Mouse (Mus musculus) mammary gland, adult 2 months (tissue): ENCODE data around the gene Ube2z. TPM values are rescaled to one million over a fixed set of nuclear protein-coding genes. Genes with fewer than 3 reads are reported as not detected.

Source experiments
- polyA plus RNA-seq: library from polyadenylated mRNA; depleted of rRNA; stranded (reverse); fragments of >200 nt; gene quantifications from 2 replicates; pipeline ENCODE4 v1.2.3, GENCODE M21; 2012; ENCODE audit warnings: low replicate concordance; rRNA removed

Gene Ube2z
- polyA plus RNA-seq, result 27.0 and 40.6 TPM in 2 replicates

GRCm38 (mm10) chr11:96065215-96065911, at the start of gene Ube2z:
TSS of gene Ube2z (minus strand) at chr11:96065388.

DNA sequence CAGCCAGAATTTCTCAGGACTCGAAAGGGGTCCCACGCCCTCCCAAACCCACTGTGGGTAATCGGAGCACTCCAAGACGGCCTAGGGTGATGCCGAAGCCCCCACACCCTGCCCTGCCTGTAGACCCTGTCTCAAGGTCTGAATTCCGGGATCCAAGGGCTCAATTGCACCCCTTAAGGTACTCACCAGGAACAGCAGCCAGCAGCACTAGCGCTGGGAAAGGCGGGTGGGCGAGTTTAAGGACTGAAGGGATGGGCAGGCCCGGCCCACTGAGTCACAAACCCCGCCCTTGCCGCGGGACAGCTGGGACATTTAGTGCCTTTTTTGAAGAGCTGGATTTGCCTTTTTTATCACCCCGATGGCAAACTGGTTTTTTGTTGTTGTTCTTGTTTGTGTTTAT, 46.6 kb upstream of the Ube2z start, which contains the start of gene Calcoco2:
Gene Calcoco2, minus strand, starts transcription at position 214 of the 400 bp plus-strand sequence.

DNA sequence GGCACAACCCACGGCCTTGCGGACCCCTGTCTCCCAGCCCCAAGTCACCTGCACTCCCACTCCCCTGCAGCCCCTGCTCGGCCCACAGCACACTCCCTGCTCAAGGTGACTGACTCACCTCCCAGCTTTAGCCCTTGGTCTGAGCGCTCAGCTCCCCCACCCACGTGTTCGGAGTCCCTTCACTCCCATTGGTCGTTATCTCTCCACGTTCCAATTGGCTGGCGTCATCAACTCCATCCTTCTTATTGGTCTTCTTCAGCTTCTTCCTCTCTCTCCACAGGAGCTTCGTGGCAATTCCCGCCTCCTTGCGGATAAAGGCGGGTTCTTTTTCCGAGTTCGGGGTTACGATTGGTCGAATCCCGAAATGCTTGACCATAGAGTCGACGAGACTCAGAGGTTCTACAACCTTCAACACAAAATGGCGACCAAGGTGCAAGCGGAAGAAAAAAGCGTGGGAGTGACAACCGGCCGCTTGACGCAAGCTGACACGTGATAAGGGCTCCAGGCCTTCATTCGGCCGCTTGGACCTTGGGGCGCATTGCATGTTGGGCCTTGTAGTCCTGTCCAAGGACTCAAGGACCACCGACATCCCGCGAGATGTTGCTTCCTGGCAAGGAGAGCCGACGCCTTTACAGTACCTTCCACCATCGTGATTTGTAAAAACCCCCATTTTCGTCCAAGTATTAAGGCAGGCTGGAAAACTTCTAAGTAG, 10.5 kb upstream of the Ube2z start, which contains the start of gene Atp5g1:
Gene Atp5g1, minus strand, starts transcription at position 162 of the 712 bp plus-strand sequence.

GRCm38 (mm10) chr11:96034596-96035052, 30.6 kb downstream of the Ube2z start, which contains the start of gene Snf8:
TSS of gene Snf8 (plus strand) at chr11:96034885.

GRCm38 (mm10) chr11:96005403-96006271, 59.6 kb downstream of the Ube2z start, which contains the start of gene Igf2bp1:
TSS of gene Igf2bp1 (minus strand) at chr11:96005940.

Other genes with a start within 250 kb of the Ube2z start
- gene Phospho1, start 240.9 kb downstream of the Ube2z start, polyA plus RNA-seq, result 115 and 208 TPM in 2 replicates
- 10.4 and 14.7 TPM in 2 replicates for gene Gngt2, start 228.2 kb downstream of the Ube2z start, polyA plus RNA-seq
- gene Abi3, start 222.9 kb downstream of the Ube2z start, polyA plus RNA-seq, result 63.1 and 156 TPM in 2 replicates
- not detected in 2 replicates for gene B4galnt2, start 150.5 kb downstream of the Ube2z start, polyA plus RNA-seq
- 0.01 and 0.03 TPM in 2 replicates for gene Igf2bp1, start 59.4 kb downstream of the Ube2z start, polyA plus RNA-seq
- gene Gip, start 40.8 kb downstream of the Ube2z start, polyA plus RNA-seq, result not detected in 2 replicates
- 13.5 and 23.0 TPM in 2 replicates for gene Snf8, start 30.5 kb downstream of the Ube2z start, polyA plus RNA-seq
- 269 and 729 TPM in 2 replicates for gene Atp5g1, start 10.3 kb upstream of the Ube2z start, polyA plus RNA-seq
- not detected in 2 replicates for gene Calcoco2, start 46.6 kb upstream of the Ube2z start, polyA plus RNA-seq
- 0.04 TPM in 1 of 2 replicates, not detected in the other for gene Ttll6, start 68.4 kb upstream of the Ube2z start, polyA plus RNA-seq
- gene Hoxb13, start 128.9 kb upstream of the Ube2z start, polyA plus RNA-seq, result not detected in 2 replicates
- gene Hoxb9, start 206.1 kb upstream of the Ube2z start, polyA plus RNA-seq, result 0.74 and 1.1 TPM in 2 replicates
- 3.1 and 4.5 TPM in 2 replicates for gene Hoxb8, start 216.5 kb upstream of the Ube2z start, polyA plus RNA-seq
- 2.5 and 5.6 TPM in 2 replicates for gene Hoxb7, start 221.2 kb upstream of the Ube2z start, polyA plus RNA-seq
- gene Hoxb6, start 227.1 kb upstream of the Ube2z start, polyA plus RNA-seq, result 13.0 and 22.2 TPM in 2 replicates
- gene Hoxb5, start 237.9 kb upstream of the Ube2z start, polyA plus RNA-seq, result 3.9 and 7.2 TPM in 2 replicates